Mouse (Mus musculus): ENCODE measurements around the gene Crhbp. TPM values are rescaled to one million over a fixed set of nuclear protein-coding genes. Genes with fewer than 3 reads are reported as not detected.

Crhbp gene
- polyA plus RNA-seq, 1 experiment: 5.3 TPM

DNA sequence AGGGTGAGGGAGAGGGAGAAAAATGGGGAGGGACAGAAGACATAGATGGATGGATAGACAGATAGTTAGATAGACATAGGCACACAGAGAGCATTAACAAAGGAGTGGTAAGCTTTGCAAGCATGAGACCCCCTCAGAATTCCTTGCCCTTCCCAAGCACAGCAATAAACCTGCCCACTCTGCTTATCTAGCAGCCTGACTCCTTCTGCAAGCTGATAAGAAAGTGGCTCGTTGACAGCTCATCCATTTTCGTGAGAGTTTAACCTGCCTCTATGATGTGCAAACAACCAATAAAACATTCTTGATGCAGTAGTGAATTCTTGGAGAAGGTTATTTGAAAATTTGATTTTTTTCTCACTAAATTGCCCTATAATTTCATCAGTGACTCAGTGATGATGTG, 32.5 kb downstream of the Crhbp start:
- no peak for DNase-seq
- Histone ChIP-seq H3K27ac (ENCODE audit: insufficient read depth, low read length) (no peak overlapping the region), H3K27me3 (ENCODE audit: control insufficient read depth, insufficient read depth, low read length) (no peaks in the 10 kb centered on the region), H3K4me3 (replicated peaks; ENCODE audit: insufficient read depth, low read depth, low read length) (no peak overlapping the region), H3K4me1 (ENCODE audit: control insufficient read depth, insufficient read depth, low read length) (no peaks in the 10 kb centered on the region)
- 79% methylated on average over 2 of the region's 2 CpGs for WGBS
- TF ChIP-seq CTCF (IDR thresholded peaks at IDR 0.05; ENCODE audit: borderline replicate concordance, insufficient read depth, low read depth, low read length): no peak
- no peak for TF ChIP-seq POLR2A (IDR thresholded peaks at IDR 0.05; ENCODE audit: borderline replicate concordance, insufficient read depth, low read length)

DNA sequence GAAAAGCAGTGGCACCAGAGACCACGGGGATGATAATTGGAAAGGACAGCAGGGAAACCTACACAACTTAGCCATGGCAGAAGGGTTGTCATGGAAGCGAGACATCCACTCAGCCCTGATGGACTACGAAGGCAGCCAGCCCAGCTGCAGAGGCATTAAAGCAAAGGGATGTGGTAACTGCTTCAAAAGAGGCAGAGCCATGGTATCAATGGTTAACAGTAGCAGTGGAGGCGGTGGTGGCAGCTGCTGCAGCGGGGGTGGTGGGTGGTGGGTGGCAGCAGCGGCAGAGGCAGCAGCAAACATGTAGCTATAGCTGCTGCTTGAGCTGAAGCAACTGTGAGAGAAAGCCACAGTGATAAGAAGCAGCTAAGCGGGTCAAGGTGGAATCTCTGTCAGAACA, 51.5 kb downstream of the Crhbp start:
- TF ChIP-seq CTCF (IDR thresholded peaks at IDR 0.05; ENCODE audit: borderline replicate concordance, insufficient read depth, low read depth, low read length) (no peak), POLR2A (IDR thresholded peaks at IDR 0.05; ENCODE audit: borderline replicate concordance, insufficient read depth, low read length) (no peak)
- no peaks in the 10 kb centered on the region for H3K4me1 ChIP-seq (ENCODE audit: control insufficient read depth, insufficient read depth, low read length)
- WGBS: 74% methylated on average over 7 of the region's 7 CpGs
- H3K4me3 ChIP-seq (replicated peaks; ENCODE audit: insufficient read depth, low read depth, low read length): no peak overlapping the region
- no peak overlapping the region for H3K27ac ChIP-seq (ENCODE audit: insufficient read depth, low read length)
- no peaks in the 10 kb centered on the region for H3K27me3 ChIP-seq (ENCODE audit: control insufficient read depth, insufficient read depth, low read length)
- no peak for DNase-seq

DNA sequence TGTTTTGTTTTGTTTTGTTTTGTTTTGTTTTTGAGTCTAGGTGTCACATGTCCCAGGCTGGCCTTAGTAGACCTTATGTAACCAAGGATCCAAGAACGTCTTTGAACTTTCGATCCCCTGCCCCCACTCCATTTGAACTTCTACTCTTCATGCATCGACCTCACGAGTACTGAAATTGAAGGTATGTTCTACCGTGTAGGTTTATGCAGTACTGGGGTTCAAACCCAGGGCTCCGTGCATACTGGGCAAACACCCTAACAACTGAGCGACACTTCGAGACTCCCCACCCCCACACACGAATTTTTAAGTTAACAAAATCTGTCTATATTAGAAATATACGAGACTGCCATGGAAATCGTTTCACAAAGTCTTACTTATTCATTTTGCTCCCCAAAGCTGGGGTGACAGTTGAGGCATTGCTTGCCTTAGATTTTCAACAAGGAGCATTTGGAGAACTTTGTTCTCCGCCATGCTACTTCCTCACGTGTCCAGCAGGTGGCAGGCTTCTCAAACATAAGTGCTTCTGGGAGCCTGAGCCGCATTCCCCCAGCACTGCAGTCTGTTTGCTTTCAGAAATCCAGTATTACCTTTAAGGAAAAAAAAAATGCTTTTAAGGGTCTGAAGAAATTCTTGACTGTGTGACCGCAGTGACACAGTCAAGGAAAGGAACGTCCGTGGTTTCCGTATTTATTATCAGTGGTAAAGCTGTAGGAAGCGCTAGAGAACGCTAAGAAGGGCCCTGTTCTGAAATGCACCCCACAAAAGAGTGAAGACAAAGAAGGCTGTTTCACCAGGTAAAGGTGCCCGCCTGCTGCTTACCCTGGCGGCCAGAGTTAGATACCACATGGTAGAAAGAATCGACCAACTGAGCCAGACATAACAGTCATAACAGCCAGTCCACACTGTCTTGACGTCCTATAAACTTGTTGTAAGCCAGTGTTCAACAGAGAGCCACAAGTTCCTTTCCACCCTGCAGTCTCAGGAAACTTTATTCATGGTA, 54.6 kb downstream of the Crhbp start:
- TF ChIP-seq POLR2A (IDR thresholded peaks at IDR 0.05; ENCODE audit: borderline replicate concordance, insufficient read depth, low read length) (no peak), CTCF (IDR thresholded peaks at IDR 0.05; ENCODE audit: borderline replicate concordance, insufficient read depth, low read depth, low read length) (peak; percentile 80)
- Histone ChIP-seq H3K27ac (ENCODE audit: insufficient read depth, low read length) (no peak overlapping the region), H3K4me1 (ENCODE audit: control insufficient read depth, insufficient read depth, low read length) (no peaks in the 10 kb centered on the region), H3K4me3 (replicated peaks; ENCODE audit: insufficient read depth, low read depth, low read length) (no peak overlapping the region), H3K27me3 (ENCODE audit: control insufficient read depth, insufficient read depth, low read length) (no peaks in the 10 kb centered on the region)
- DNase-seq: peak; percentile 55 to 68
- 30% methylated on average over 24 of the region's 24 CpGs for WGBS

DNA sequence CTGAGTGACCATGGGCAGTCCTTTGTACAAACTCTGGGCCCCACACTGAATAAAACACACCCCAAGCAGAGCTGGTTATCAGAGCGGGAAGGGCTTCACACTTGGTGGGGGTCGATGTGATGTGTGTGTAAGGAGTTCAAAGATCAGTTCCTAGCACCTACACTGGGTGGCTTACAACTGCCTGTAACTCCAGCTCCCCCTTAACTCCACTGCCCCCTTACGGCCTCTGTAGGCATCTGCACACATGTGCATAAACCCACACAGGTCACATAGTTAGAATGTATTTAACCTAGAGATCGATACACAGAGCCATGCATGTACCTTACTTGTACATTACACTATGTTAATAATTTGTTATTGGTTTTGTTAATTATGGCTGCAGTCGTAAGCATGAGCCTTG, 56.5 kb downstream of the Crhbp start:
- TF ChIP-seq CTCF (IDR thresholded peaks at IDR 0.05; ENCODE audit: borderline replicate concordance, insufficient read depth, low read depth, low read length) (no peak), POLR2A (IDR thresholded peaks at IDR 0.05; ENCODE audit: borderline replicate concordance, insufficient read depth, low read length) (no peak)
- WGBS: 81% methylated on average over 5 of the region's 5 CpGs
- no peak for DNase-seq
- Histone ChIP-seq H3K4me3 (replicated peaks; ENCODE audit: insufficient read depth, low read depth, low read length) (no peak overlapping the region), H3K4me1 (ENCODE audit: control insufficient read depth, insufficient read depth, low read length) (no peaks in the 10 kb centered on the region), H3K27ac (ENCODE audit: insufficient read depth, low read length) (no peak overlapping the region), H3K27me3 (ENCODE audit: control insufficient read depth, insufficient read depth, low read length) (no peaks in the 10 kb centered on the region)

GRCm38 (mm10) chr13:95382418-95382817, 62.3 kb downstream of the Crhbp start:
- DNase-seq: no peak
- no peak overlapping the region for H3K27ac ChIP-seq (ENCODE audit: insufficient read depth, low read length)
- H3K4me3 ChIP-seq (replicated peaks; ENCODE audit: insufficient read depth, low read depth, low read length): no peak overlapping the region
- TF ChIP-seq POLR2A (IDR thresholded peaks at IDR 0.05; ENCODE audit: borderline replicate concordance, insufficient read depth, low read length): no peak
- no peak for TF ChIP-seq CTCF (IDR thresholded peaks at IDR 0.05; ENCODE audit: borderline replicate concordance, insufficient read depth, low read depth, low read length)
- H3K27me3 ChIP-seq (ENCODE audit: control insufficient read depth, insufficient read depth, low read length): no peaks in the 10 kb centered on the region
- H3K4me1 ChIP-seq (ENCODE audit: control insufficient read depth, insufficient read depth, low read length): no peaks in the 10 kb centered on the region
- WGBS: 87% methylated on average over 5 of the region's 5 CpGs

Other genes starting within 250 kb of the Crhbp start
- 19.9 and 24.2 TPM in 2 replicates for gene Pde8b, start 194.6 kb downstream of the Crhbp start, polyA plus RNA-seq (2012; rRNA removed)
- gene Zbed3, start 121.3 kb downstream of the Crhbp start, polyA plus RNA-seq (2012; rRNA removed): 15.6 and 17.4 TPM in 2 replicates
- gene Aggf1, start 69.6 kb downstream of the Crhbp start, polyA plus RNA-seq (2012; rRNA removed): 39.9 and 40.5 TPM in 2 replicates
- gene S100z, start 33.8 kb upstream of the Crhbp start, polyA plus RNA-seq (2012; rRNA removed): not detected in 2 replicates
- 0.13 and 0.29 TPM in 2 replicates for gene F2rl1, start 80.3 kb upstream of the Crhbp start, polyA plus RNA-seq (2012; rRNA removed)
- 4.3 and 4.4 TPM in 2 replicates for gene F2r, start 173.6 kb upstream of the Crhbp start, polyA plus RNA-seq (2012; rRNA removed)

Measured in cerebellum, adult 2 months (tissue).